Mouse (Mus musculus): ENCODE data around the gene Mt4.

Mt4 gene

GRCm38 (mm10) chr8:94178857-94179712 is 42.1 kb downstream of the Mt4 start, which contains the start of gene Mt1:
TSS of gene Mt1 (plus strand) at chr8:94179082.
- DNase-seq (ENCODE audit: low spot score in 2 of 2), result peak; percentile 53 to 71

DNA sequence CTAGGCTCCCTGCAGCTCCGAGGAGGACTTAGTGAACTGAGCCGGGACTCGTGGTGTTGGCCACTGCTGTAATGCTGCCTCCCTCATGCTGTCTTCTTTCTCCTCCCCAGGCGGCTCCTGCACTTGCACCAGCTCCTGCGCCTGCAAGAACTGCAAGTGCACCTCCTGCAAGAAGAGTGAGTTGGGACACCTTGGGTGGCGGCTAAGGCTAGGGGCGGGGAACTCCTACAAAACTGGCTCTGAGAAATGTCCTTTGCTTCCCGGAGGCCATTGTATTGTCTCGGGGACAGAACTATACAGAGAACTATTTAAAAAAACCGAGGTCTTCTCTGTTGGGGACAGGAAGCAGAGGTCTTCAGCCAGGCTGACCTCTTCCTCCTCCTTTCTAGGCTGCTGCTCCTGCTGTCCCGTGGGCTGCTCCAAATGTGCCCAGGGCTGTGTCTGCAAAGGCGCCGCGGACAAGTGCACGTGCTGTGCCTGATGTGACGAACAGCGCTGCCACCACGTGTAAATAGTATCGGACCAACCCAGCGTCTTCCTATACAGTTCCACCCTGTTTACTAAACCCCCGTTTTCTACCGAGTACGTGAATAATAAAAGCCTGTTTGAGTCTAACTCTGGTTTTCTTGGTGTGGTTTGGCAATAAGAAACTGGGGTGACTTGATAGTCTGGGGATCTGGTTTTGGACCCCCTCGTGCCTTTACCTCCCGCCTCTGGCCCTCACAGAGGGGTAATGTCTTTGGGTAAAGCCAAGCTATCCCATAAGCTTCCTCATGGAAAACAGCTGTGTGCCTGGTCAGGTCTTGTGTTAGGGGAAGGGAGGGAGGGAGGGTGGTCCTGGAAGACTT is 42.9 kb downstream of the Mt4 start:
- no peak for DNase-seq (ENCODE audit: low spot score in 2 of 2)

DNA sequence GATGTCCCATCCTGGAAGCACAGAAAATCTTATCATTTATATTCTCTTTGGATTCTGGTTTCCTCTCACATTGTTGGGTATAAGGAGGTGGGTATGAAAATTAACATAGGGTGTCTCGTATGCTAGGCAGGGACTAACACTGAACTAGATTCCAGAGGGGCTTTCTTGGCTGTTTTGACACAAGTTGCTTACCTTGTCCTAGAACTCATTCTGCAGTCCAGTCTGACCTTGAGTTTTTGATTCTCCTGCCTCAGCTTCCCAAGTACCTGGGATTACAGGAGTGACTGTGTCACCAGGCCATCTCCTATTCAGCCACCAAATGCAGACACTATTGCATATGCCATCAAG is 43.5 kb downstream of the Mt4 start:
- DNase-seq (ENCODE audit: low spot score in 2 of 2), result no peak

DNA sequence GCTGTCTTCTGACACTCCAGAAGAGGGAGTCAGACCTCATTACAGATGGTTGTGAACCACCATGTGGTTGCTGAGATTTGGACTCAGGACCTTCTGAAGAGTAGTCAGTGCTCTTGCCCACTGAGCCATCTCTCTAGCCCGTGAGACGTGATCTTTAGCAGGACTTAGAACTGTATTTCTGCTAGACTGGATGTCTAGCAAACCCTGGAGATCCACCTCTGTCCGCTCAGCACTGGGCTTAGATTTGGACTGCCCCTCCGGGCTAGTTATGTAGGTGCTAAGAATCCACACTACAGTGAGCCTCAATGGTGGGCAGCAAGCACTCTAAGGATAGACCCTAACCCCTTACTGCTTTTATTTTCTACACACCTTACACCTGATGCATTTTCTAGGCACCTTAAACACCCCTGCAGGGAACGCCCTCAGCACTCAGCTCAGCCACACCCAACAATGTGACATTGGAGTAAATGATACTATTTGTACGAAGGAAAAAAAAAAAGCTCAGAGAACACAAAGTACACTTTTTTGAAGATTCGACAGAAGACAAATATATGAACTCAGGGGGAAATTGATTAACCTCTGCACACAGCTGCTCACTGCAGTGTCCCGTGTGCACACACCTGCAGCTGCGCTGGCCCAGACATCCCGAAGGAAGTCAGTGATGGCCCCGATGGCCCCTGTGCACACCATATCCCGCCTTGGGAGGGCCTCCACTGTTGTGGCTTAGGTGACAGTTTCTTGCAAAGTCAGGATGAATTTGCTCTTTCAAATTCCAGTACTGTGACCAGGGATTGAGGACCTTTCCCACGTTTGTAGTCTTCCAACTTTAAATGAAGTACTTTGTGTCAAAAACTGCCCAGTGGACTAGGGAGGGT is 45.3 kb downstream of the Mt4 start:
- DNase-seq (ENCODE audit: low spot score in 2 of 2), result no peak

GRCm38 (mm10) chr8:94183117-94183516 is 46.1 kb downstream of the Mt4 start:
- peak in 1 of 2 experiments; percentile 32 for DNase-seq (ENCODE audit: low spot score in 2 of 2)

DNA sequence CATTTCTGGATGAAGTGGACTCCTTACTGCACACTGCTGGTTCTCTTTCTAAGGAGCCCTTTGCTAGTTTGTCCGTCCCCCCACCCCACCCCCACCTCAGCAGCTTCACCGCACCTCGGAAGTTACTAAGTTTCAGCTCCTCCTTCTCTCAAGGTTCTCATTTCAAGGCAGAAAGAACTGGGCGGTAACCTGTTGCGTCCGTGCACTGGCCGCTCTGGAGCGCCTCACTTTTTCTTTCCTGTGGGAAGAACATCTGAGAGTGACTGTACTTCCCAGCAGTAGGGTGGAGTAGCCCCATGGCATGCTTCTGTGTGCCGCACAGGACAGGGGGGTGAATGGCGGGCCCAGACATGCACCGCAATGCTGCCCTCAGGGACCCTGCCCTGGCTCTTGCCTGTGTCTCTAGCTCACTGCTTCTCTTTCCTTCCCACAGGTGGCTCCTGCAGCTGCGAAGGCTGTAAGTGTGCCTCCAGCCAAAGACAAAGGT is 47.4 kb downstream of the Mt4 start:
- no peak for DNase-seq (ENCODE audit: low spot score in 2 of 2)

- no peak for DNase-seq (ENCODE audit: low spot score in 2 of 2)
These were observed 48.8 kb downstream of the Mt4 start for GRCm38 (mm10) chr8:94185791-94186190.

DNA sequence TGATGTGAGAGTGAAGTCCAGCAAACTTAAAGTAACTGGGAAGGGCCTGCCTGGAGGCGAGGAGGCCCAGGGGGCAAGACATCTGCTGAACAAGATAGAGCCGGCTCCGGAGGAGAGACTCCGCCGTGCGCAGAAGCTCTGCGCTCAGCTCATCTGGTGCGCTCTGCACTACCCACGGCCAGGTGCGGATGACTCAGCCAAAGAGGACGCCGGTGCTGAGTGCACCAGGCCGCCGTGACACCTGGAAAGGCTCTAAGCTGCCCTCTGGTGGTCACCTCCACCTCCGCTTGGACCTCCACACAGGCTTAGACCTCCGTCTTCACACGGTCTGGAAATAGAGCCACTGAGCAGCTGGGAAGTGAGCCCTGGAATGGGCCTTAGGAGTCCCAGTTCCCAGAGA is 49.5 kb downstream of the Mt4 start:
- DNase-seq (ENCODE audit: low spot score in 2 of 2), result peak; percentile 47 to 67

- DNase-seq (ENCODE audit: low spot score in 2 of 2), result no peak
These were observed 50.4 kb downstream of the Mt4 start for GRCm38 (mm10) chr8:94187290-94188002.
